Comparison of ENCODE assay signal across 8 mouse cellular contexts in the genomic region with DNA sequence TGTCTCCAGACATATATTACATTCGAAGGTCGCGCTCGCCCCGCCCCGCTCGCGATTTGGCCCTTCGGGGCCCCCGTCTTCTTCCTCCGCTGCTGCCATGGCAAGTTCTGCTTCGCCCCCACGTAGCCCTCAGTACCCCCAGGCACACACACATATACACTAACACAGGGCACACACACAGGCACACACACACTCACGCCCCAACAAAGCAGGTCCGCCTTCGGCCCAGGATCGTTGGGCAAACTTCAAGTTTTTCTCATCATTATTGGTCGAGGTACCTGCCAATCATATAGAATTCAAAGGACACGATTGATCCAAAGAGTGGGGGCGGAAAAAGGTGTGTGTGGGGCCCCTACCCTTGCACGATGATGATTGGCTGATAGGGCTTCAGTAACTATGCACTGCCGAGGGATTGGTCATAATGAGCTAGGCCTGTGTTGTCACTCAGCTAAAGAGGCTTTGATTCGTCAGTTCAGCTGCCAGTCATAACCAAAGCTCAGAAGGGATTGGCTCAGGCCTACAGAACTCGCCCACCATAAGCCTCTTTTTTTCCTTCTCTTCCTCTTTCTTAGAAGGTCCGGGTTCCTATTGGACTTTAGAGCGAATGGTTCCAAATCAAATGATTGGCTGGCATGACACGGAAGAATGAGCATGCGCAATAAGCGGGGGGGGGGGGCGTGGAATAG. TPM values are rescaled to one million over a fixed set of nuclear protein-coding genes. Genes with fewer than 3 reads are reported as not detected.
DNase-seq lines count a peak whose midpoint lies in the region; ATAC-seq lines count a peak whose summit lies in the region.

Gene Rnf5 (minus strand): TSS at position 316 of the 686 bp plus-strand sequence.

- peak within 1 kb of the TSS; percentile 78 for H3K9ac ChIP-seq in hindbrain, embryonic 16.5 days (ENCODE audit: low read depth, low read length)

- under 1% methylated on average over 30 of the region's 30 CpGs for WGBS in hindbrain, embryonic 16.5 days
- 2% methylated on average over 25 of the region's 30 CpGs for WGBS in macrophage (ENCODE audit: missing documents)

- H3K4me1 ChIP-seq in hindbrain, embryonic 16.5 days (ENCODE audit: control insufficient read depth, insufficient read depth, low read depth, low read length), result peaks cover 32% of the 10 kb centered on the region

- peaks cover 44% of the 10 kb centered on the region for H3K79me2 ChIP-seq in macrophage (ENCODE audit: inconsistent target)

- peak; percentile 95 for ATAC-seq in hindbrain, embryonic 16.5 days

- peak; percentile 98 for DNase-seq in WW6 (ENCODE audit: low read depth, low spot score)
- DNase-seq in cerebellum, postnatal 4 days (ENCODE audit: low spot score in 2 of 2), result peak; percentile 96 to 99
- DNase-seq in gastrocnemius, adult 18-20 months (ENCODE audit: low spot score), result peak; percentile 100
- DNase-seq in left cerebral cortex, adult 18-20 months (ENCODE audit: low spot score in 2 of 2), result peak; percentile 98 to 100
- peak; percentile 100 for DNase-seq in right cerebral cortex, adult 18-20 months
- peak; percentile 93 for DNase-seq in urinary bladder, postnatal 10 days (ENCODE audit: low spot score)

- H3K36me3 ChIP-seq in hindbrain, embryonic 16.5 days (ENCODE audit: control insufficient read depth, insufficient read depth, low read length), result peaks cover 7% of the 10 kb centered on the region
- H3K36me3 ChIP-seq in macrophage (ENCODE audit: inconsistent target), result no peaks in the 10 kb centered on the region

- H3K27ac ChIP-seq in hindbrain, embryonic 16.5 days (ENCODE audit: low read depth, low read length), result peak within 1 kb of the TSS; percentile 86
- H3K27ac ChIP-seq in macrophage, result peak within 1 kb of the TSS; percentile 85

- H3K27me3 ChIP-seq in hindbrain, embryonic 16.5 days (replicated peaks; ENCODE audit: control insufficient read depth, insufficient read depth, low read length), result no peaks in the 10 kb centered on the region

- peak within 1 kb of the TSS; percentile 65 for H3K4me3 ChIP-seq in hindbrain, embryonic 16.5 days (ENCODE audit: low read length)
- peak within 1 kb of the TSS; percentile 86 for H3K4me3 ChIP-seq in macrophage (ENCODE audit: inconsistent target)

- peak within 1 kb of the TSS; percentile 91 for H3K4me2 ChIP-seq in hindbrain, embryonic 16.5 days (ENCODE audit: low read length)

- H3K9me3 ChIP-seq in hindbrain, embryonic 16.5 days (ENCODE audit: control insufficient read depth, low read length), result no peaks in the 10 kb centered on the region

RNA-seq across cellular contexts. Expression of gene Rnf5, which starts in this region (rescaled TPM):
- total RNA-seq in gastrocnemius, adult 18-20 months (2021), result 10 to 100 TPM; 22.0 to 22.1 TPM
- 281 and 296 TPM in 2 replicates for polyA plus RNA-seq in hindbrain, embryonic 16.5 days (2015; fragmentation: Nextera tagmentation; extraction: Ambion mirVana)
- total RNA-seq in left cerebral cortex, adult 18-20 months (2021), result 10 to 100 TPM; 74.2 to 75.9 TPM
- 10 to 100 TPM in 14 of 26 experiments, 1 to 10 TPM in 12; 1.4 to 22.9 (median 11.5) TPM for total RNA-seq in macrophage (2018; cell fraction: chromatin; rRNA removed)
- total RNA-seq in macrophage (2018; cell fraction: cytosol; rRNA removed), result 10 to 100 TPM; 35.2 to 53.0 (median 44.0) TPM
- total RNA-seq in macrophage (2018; cell fraction: nucleus; rRNA removed), result 10 to 100 TPM in 22 of 26 experiments, 1 to 10 TPM in 4; 8.7 to 49.5 (median 22.8) TPM
- 45.1 to 50.3 TPM (median 47.5 TPM) in 3 replicates for polyA plus RNA-seq in macrophage (2018)

Comparison
In these comparisons a context has a peak if more than half of its experiments do, and no peak if none do; other contexts are left out.
1. Peak in every context shown above with its lines: DNase-seq, ATAC-seq, H3K4me3 ChIP-seq and H3K27ac ChIP-seq.